Mouse (Mus musculus) liver, embryonic 15.5 days (tissue): Measurements from ENCODE around the gene Sult1a1. TPM values are rescaled to one million over a fixed set of nuclear protein-coding genes. Genes with fewer than 3 reads are reported as not detected.

Experiments
- ATAC-seq: fragments of 200-750 bp; cut with Nextera tagmentation; 2 replicates; pipeline ENCODE4 v1.8.0; 2017; ENCODE audit warnings: moderate number of reproducible peaks, mild to moderate bottlenecking, moderate library complexity; ENCODE audit not compliant: insufficient read depth
- H3K27ac ChIP-seq: fragments of 300-500 bp; sonication (generic); replicated peaks from 2 replicates; pipeline ENCODE4 v1.5.1; 2015; ENCODE audit warnings: mild to moderate bottlenecking, inconsistent platforms
- H3K27me3 ChIP-seq: fragments of 300-500 bp; sonication (generic); 2 replicates; pipeline ENCODE4 v1.6.1; 2015; ENCODE audit warnings: mild to moderate bottlenecking, inconsistent platforms
- H3K36me3 ChIP-seq: fragments of 300-500 bp; sonication (generic); replicated peaks from 2 replicates; pipeline ENCODE4 v1.6.1; 2015; ENCODE audit warnings: moderate library complexity, mild to moderate bottlenecking, inconsistent platforms
- H3K4me1 ChIP-seq: fragments of 300-500 bp; sonication (generic); replicated peaks from 2 replicates; pipeline ENCODE4 v1.6.1; 2015; ENCODE audit warnings: inconsistent platforms
- H3K4me2 ChIP-seq: fragments of 300-500 bp; sonication (generic); 2 replicates; pipeline ENCODE4 v1.6.1; 2015; ENCODE audit warnings: moderate library complexity, mild to moderate bottlenecking, inconsistent platforms
- H3K4me3 ChIP-seq: fragments of 300-500 bp; sonication (generic); replicated peaks from 2 replicates; pipeline ENCODE4 v1.5.1; 2015; ENCODE audit warnings: mild to moderate bottlenecking, inconsistent platforms
- H3K9ac ChIP-seq: fragments of 300-500 bp; sonication (generic); 2 replicates; pipeline ENCODE4 v1.6.1; 2015; ENCODE audit warnings: moderate library complexity, mild to moderate bottlenecking, inconsistent platforms
- H3K9me3 ChIP-seq: fragments of 300-500 bp; sonication (generic); replicated peaks from 2 replicates; pipeline ENCODE4 v1.6.1; 2016; ENCODE audit warnings: inconsistent platforms
- WGBS: fragments of 180-500 bp; shearing (Covaris S2); methylation state at CpG from one replicate; pipeline ENCODE4 v1.1.7; 2015; ENCODE audit warnings: mixed read lengths; ENCODE audit not compliant: insufficient replicate concordance; 5-methylcytosine and 5-hydroxymethylcytosine counted together
- polyA plus RNA-seq: library from polyadenylated mRNA; unstranded; fragments of >200 nt; fragmentation: Nextera tagmentation; extraction: Ambion mirVana; gene quantifications from 2 replicates; pipeline ENCODE4 v1.2.1, GENCODE M21; 2015

Gene Sult1a1
- polyA plus RNA-seq, 1 experiment from 2014 or later: 37.8 TPM

DNA sequence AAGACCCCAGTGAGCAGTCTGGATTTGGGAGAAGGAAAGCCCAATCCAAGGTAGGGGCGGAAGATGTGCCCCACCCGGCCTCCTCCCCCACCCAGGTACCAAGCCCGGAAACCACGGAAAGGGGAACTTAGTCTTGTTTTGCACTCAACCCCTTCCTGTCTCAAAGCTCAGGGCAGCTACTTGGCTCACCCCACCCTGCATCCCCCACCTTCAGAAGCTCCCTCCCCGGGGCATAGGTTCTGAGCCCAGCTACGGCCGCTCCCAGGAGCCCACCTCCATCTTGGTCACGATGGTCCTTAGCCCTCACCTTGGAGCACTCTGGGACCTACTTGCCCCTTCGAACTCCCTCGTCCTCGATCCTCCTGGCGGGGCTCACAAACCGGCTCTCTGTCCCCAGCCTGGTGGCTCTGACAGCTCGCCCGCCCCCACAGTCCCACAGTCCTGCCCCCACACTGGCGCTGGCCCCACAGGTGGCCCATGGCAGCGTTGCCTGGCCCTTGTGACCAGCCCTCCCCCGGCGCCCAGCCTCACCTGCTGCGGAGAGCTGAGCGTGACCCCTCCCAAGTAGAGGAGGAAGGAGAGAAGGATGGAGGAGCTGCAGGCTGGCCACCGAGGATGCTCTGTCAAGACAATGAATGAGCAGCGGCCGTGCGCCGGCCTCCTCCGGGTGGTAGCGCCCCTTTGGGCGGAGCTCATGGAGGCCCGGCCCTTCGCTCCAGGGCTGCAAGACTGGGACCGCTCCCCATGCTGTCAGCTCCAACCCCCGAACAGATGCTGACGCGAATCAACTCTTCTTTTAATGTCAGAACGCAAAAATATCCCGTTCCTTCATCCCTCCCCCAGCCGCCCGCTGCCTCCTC is 28.1 kb upstream of the Sult1a1 start:
- peaks cover 16% of the 10 kb centered on the region for H3K36me3 ChIP-seq
- peak overlapping the region; percentile 30; the same call in 1 of the 2 replicates for H3K9ac ChIP-seq
- peak overlapping the region; percentile 68 for H3K4me2 ChIP-seq
- H3K4me3 ChIP-seq: peak overlapping the region; percentile 56
- peak overlapping the region; percentile 78 for H3K27ac ChIP-seq
- peak; percentile 39 for ATAC-seq
- H3K4me1 ChIP-seq: peaks cover 42% of the 10 kb centered on the region
- no peaks in the 10 kb centered on the region for H3K9me3 ChIP-seq
- 1% methylated on average over 39 of the region's 39 CpGs for WGBS
- peaks cover 37% of the 10 kb centered on the region for H3K27me3 ChIP-seq

GRCm38 (mm10) chr7:126703757-126704077 is 27.5 kb upstream of the Sult1a1 start:
- H3K4me1 ChIP-seq: peaks cover 46% of the 10 kb centered on the region
- ATAC-seq: no peak
- 7% methylated on average over 7 of the region's 7 CpGs for WGBS
- no peaks in the 10 kb centered on the region for H3K9me3 ChIP-seq
- H3K27ac ChIP-seq: peak overlapping the region; percentile 78
- peaks cover 37% of the 10 kb centered on the region for H3K27me3 ChIP-seq
- peak overlapping the region; percentile 2; the same call in 1 of the 2 replicates for H3K9ac ChIP-seq
- H3K4me2 ChIP-seq: peak overlapping the region; percentile 68
- peaks cover 23% of the 10 kb centered on the region for H3K36me3 ChIP-seq
- H3K4me3 ChIP-seq: peak overlapping the region; percentile 56

- H3K9ac ChIP-seq: 0 out of 2 replicates have a peak overlapping the region, but pooled peaks have one; percentile 2
- ATAC-seq: no peak
- H3K27ac ChIP-seq: peak overlapping the region; percentile 78
- peak overlapping the region; percentile 32 for H3K4me2 ChIP-seq
- peaks cover 25% of the 10 kb centered on the region for H3K36me3 ChIP-seq
- peaks cover 46% of the 10 kb centered on the region for H3K4me1 ChIP-seq
- H3K27me3 ChIP-seq: peaks cover 37% of the 10 kb centered on the region
- H3K4me3 ChIP-seq: peak overlapping the region; percentile 56
- WGBS: 40% methylated on average over 12 of the region's 12 CpGs
- H3K9me3 ChIP-seq: no peaks in the 10 kb centered on the region
Measured at GRCm38 (mm10) chr7:126702861-126703756, 26.9 kb upstream of the Sult1a1 start.

GRCm38 (mm10) chr7:126702358-126702757 is 26.1 kb upstream of the Sult1a1 start:
- peaks cover 50% of the 10 kb centered on the region for H3K4me1 ChIP-seq
- H3K36me3 ChIP-seq: peaks cover 33% of the 10 kb centered on the region
- no peaks in the 10 kb centered on the region for H3K9me3 ChIP-seq
- ATAC-seq: no peak
- no peak overlapping the region for H3K9ac ChIP-seq
- 26% methylated on average over 6 of the region's 6 CpGs for WGBS
- H3K4me2 ChIP-seq: peak overlapping the region; percentile 54
- H3K27me3 ChIP-seq: peaks cover 37% of the 10 kb centered on the region
- peak overlapping the region; percentile 56 for H3K4me3 ChIP-seq
- H3K27ac ChIP-seq: peak overlapping the region; percentile 78

DNA sequence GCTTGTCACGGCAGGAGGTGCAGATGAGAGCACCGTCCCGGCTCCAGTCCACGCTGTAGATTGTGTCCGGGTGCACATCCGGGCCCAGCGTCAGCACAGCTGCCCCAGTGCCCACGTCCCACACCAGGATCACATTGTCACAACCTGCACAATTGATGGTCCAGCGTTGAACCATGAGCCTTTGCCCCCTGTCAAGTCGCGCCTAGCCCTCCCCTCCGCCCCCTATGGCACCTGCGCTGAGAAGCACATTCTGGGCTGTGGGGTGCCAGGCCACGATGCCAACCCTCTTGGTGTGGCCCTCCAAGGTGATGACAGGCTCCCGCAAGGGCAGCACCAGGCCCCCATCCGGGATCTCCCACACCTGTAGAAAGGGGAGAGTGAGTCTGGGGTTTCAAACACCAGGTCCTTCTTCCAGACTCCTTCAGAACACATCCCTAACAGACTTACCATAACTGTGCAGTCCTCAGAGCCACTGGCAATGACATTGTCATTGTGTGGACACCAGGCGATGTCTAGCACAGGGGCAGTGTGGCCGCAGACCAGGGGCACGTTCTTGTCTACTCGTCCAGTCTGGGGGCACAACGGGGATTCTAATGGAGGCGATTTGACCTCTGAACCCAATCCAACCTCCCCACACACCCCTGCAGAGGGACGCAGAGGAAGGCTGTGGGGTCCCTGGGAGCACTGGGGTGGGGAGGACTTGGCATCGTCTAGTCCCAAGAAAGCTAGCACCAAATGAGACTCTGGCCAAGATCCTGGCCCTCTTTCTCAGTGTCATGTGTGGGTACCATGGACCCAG is 25.5 kb upstream of the Sult1a1 start:
- ATAC-seq: no peak
- Histone ChIP-seq H3K27me3 (peaks cover 37% of the 10 kb centered on the region), H3K36me3 (peaks cover 34% of the 10 kb centered on the region), H3K27ac (peak overlapping the region; percentile 55; the same call in 1 of the 2 replicates), H3K9ac (no peak overlapping the region), H3K9me3 (no peaks in the 10 kb centered on the region), H3K4me3 (peak overlapping the region; percentile 56), H3K4me2 (peak overlapping the region; percentile 54), H3K4me1 (peaks cover 54% of the 10 kb centered on the region)
- WGBS: 48% methylated on average over 24 of the region's 24 CpGs

GRCm38 (mm10) chr7:126701070-126701469 is 24.8 kb upstream of the Sult1a1 start:
- Histone ChIP-seq H3K4me3 (peak overlapping the region; percentile 56), H3K36me3 (peaks cover 37% of the 10 kb centered on the region), H3K27ac (no peak overlapping the region), H3K27me3 (peaks cover 37% of the 10 kb centered on the region), H3K4me1 (peaks cover 61% of the 10 kb centered on the region), H3K4me2 (peak overlapping the region; percentile 54), H3K9me3 (no peaks in the 10 kb centered on the region), H3K9ac (no peak overlapping the region)
- WGBS: under 1% methylated on average over 11 of the region's 11 CpGs
- ATAC-seq: peak; percentile 42

- ATAC-seq: no peak
- no peak overlapping the region for H3K27ac ChIP-seq
- no peak overlapping the region for H3K9ac ChIP-seq
- 0 out of 2 replicates have a peak overlapping the region, but pooled peaks have one; percentile 56 for H3K4me3 ChIP-seq
- peaks cover 30% of the 10 kb centered on the region for H3K27me3 ChIP-seq
- H3K9me3 ChIP-seq: no peaks in the 10 kb centered on the region
- 72% methylated on average over 25 of the region's 25 CpGs for WGBS
- peaks cover 37% of the 10 kb centered on the region for H3K36me3 ChIP-seq
- H3K4me1 ChIP-seq: peaks cover 61% of the 10 kb centered on the region
- peak overlapping the region; percentile 54 for H3K4me2 ChIP-seq
Measured at GRCm38 (mm10) chr7:126700063-126701015, 24.1 kb upstream of the Sult1a1 start.

DNA sequence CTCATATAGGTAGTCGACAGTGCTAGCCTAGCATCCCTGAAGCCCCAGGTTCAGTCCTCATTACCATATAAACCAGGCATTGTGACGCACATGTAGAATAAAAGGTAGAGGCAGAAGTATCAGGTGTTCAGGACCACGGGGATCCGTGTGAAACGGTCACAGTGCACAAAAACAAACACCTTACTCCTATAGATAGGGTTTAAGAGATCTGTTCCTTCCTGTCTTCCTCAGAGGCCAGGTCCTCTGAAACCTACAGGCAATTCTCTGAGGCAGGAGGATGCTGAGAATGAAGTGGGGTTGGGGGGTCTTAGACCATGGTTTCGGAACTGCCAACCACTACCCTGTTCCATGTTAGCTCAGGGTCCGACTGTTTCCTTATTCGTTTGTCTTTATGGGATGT is 21.6 kb upstream of the Sult1a1 start:
- H3K27me3 ChIP-seq: peaks cover 5% of the 10 kb centered on the region
- no peaks in the 10 kb centered on the region for H3K9me3 ChIP-seq
- no peak overlapping the region for H3K4me2 ChIP-seq
- H3K27ac ChIP-seq: no peak overlapping the region
- peaks cover 37% of the 10 kb centered on the region for H3K36me3 ChIP-seq
- 77% methylated on average over 8 of the region's 8 CpGs for WGBS
- no peak overlapping the region for H3K9ac ChIP-seq
- ATAC-seq: no peak
- H3K4me1 ChIP-seq: peaks cover 61% of the 10 kb centered on the region
- H3K4me3 ChIP-seq: no peak overlapping the region

GRCm38 (mm10) chr7:126696886-126697285 is 20.7 kb upstream of the Sult1a1 start:
- Histone ChIP-seq H3K36me3 (peaks cover 45% of the 10 kb centered on the region), H3K4me2 (peak overlapping the region; percentile 92), H3K4me1 (peaks cover 64% of the 10 kb centered on the region), H3K4me3 (peak overlapping the region; percentile 79), H3K27ac (no peak overlapping the region), H3K27me3 (no peaks in the 10 kb centered on the region), H3K9ac (peak overlapping the region; percentile 78), H3K9me3 (no peaks in the 10 kb centered on the region)
- ATAC-seq: no peak
- 50% methylated on average over 3 of the region's 3 CpGs for WGBS
